Mouse (Mus musculus): ENCODE results near the gene Inafm2. TPM values are rescaled to one million over a fixed set of nuclear protein-coding genes. Genes with fewer than 3 reads are reported as not detected.

Inafm2 gene
- 23.7 and 25.3 TPM in 2 replicates for polyA plus RNA-seq (2015; fragmentation: Nextera tagmentation; extraction: Ambion mirVana)

DNA sequence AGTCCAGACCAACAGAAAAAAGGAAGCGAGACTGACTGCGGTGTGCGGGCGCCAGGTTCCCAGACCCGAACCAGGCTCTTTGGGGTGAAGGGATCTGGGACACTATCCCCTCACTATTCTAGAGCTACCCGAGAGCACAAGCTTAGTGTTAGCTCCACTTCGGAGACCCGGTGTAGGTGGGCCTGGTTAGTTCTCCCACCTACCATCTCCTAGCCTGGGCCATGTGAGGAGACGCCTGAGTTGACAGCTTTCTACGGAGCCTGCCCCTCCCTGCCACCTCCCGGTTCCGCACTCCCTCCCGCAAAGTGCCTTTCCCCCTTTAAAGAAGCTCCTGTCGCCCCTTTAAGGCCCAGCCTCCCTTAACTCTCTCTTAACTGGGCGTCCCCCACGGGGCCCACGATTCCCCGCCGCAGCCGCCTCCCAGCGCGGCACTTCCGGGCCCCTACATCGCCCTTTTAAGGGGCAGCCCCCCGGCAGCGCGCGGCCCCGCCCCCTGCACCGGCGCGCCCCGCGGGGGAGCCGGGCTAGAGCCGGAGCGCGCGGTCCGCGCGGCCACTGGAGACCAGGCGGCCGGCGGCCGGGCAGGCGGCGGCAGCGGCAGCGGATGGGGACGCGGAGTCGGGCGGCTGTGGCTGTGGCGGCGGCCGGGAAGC, at the start of gene Inafm2:
TSS of gene Inafm2 (plus strand) at position 527 of the 653 bp plus-strand sequence.
- Histone ChIP-seq H3K27me3 (peaks cover 29% of the 10 kb centered on the region), H3K27ac (replicated peaks) (peak within 1 kb of the TSS; percentile 81), H3K4me3 (peak within 1 kb of the TSS; percentile 93), H3K9me3 (no peaks in the 10 kb centered on the region), H3K4me2 (peak within 1 kb of the TSS; percentile 93), H3K36me3 (no peaks in the 10 kb centered on the region), H3K4me1 (replicated peaks) (peaks cover 53% of the 10 kb centered on the region), H3K9ac (peak within 1 kb of the TSS; percentile 97)
- peak; percentile 94 for ATAC-seq (ENCODE audit: low read depth)
- WGBS = 0% methylated on average over 41 of the region's 57 CpGs

DNA sequence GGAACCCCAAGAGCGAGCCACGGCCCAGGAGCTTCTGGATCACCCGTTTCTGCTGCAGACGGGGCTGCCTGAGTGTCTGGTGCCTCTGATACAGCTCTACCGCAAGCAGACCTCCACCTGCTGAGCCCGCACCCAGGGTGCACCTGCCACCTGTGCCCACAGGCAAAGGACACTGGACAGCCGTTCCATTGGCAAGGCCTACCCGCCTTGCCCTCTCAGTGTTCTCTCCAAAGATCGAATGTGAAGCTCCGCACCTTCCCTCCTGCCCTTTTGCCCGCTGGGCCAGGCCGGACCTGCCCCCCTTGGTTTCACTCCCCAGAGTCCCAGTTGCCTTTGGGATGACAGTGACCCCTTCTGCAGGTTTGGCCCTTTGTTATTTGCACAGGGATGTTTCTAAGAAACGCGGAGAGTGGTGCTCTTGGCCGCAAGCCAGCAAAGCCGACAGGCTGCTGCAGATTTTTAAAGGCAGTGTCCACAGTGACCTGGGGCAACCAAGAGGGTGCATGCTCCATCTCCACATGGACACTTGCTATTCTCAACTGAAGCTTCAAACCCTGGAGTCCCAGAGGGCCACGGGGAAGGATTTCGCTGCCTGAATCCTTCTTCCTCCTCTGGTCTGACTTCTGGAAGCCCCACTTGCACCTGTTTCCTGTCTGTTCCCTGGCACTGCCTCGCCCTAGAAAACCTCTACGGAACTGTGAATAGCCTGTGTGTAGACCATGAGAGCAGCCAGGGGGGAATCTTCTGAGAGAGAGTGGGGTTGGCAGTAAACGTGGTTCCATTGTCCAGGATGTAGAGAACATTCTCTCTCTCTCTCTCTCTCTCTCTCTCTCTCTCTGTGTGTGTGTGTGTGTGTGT, 48.9 kb upstream of the Inafm2 start:
- no peaks in the 10 kb centered on the region for H3K9me3 ChIP-seq
- H3K27me3 ChIP-seq = peaks cover 86% of the 10 kb centered on the region
- no peak overlapping the region for H3K4me3 ChIP-seq
- no peak overlapping the region for H3K27ac ChIP-seq (replicated peaks)
- peaks cover 26% of the 10 kb centered on the region for H3K4me1 ChIP-seq (replicated peaks)
- no peak for ATAC-seq (ENCODE audit: low read depth)
- H3K9ac ChIP-seq = no peak overlapping the region
- H3K4me2 ChIP-seq = no peak overlapping the region
- H3K36me3 ChIP-seq = no peaks in the 10 kb centered on the region
- WGBS = 53% methylated on average over 21 of the region's 21 CpGs

GRCm38 (mm10) chr2:118697311-118697877, 48.2 kb upstream of the Inafm2 start:
- WGBS = 50% methylated on average over 5 of the region's 5 CpGs
- peaks cover 88% of the 10 kb centered on the region for H3K27me3 ChIP-seq
- H3K4me1 ChIP-seq (replicated peaks) = peaks cover 29% of the 10 kb centered on the region
- no peak overlapping the region for H3K27ac ChIP-seq (replicated peaks)
- H3K36me3 ChIP-seq = no peaks in the 10 kb centered on the region
- ATAC-seq (ENCODE audit: low read depth) = no peak
- no peak overlapping the region for H3K4me3 ChIP-seq
- no peak overlapping the region for H3K9ac ChIP-seq
- no peaks in the 10 kb centered on the region for H3K9me3 ChIP-seq
- H3K4me2 ChIP-seq = no peak overlapping the region

DNA sequence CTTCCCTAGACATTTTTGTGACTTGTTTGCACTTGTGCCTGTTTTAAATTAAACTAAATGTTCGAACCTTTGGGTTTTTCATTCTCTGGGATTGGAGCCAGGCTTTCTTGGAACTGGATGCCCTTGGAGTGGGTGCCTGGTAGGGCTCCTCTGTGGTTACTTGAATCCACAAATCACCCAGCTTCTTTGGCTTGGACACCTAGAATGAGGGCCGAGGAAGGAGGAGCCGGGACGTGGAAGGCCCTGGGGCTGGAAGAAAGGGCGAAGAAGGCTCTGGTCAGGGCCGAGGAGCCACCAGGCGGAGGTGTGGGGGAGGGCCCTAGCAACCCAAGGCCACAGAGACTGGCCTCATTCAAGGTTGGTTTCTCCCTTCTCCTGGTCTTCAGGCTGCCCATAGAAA, 47.6 kb upstream of the Inafm2 start:
- H3K27ac ChIP-seq (replicated peaks) = no peak overlapping the region
- no peak for ATAC-seq (ENCODE audit: low read depth)
- H3K4me2 ChIP-seq = no peak overlapping the region
- no peak overlapping the region for H3K4me3 ChIP-seq
- H3K9me3 ChIP-seq = no peaks in the 10 kb centered on the region
- no peak overlapping the region for H3K9ac ChIP-seq
- peaks cover 34% of the 10 kb centered on the region for H3K4me1 ChIP-seq (replicated peaks)
- no peaks in the 10 kb centered on the region for H3K36me3 ChIP-seq
- WGBS = 29% methylated on average over 7 of the region's 7 CpGs
- peaks cover 94% of the 10 kb centered on the region for H3K27me3 ChIP-seq

DNA sequence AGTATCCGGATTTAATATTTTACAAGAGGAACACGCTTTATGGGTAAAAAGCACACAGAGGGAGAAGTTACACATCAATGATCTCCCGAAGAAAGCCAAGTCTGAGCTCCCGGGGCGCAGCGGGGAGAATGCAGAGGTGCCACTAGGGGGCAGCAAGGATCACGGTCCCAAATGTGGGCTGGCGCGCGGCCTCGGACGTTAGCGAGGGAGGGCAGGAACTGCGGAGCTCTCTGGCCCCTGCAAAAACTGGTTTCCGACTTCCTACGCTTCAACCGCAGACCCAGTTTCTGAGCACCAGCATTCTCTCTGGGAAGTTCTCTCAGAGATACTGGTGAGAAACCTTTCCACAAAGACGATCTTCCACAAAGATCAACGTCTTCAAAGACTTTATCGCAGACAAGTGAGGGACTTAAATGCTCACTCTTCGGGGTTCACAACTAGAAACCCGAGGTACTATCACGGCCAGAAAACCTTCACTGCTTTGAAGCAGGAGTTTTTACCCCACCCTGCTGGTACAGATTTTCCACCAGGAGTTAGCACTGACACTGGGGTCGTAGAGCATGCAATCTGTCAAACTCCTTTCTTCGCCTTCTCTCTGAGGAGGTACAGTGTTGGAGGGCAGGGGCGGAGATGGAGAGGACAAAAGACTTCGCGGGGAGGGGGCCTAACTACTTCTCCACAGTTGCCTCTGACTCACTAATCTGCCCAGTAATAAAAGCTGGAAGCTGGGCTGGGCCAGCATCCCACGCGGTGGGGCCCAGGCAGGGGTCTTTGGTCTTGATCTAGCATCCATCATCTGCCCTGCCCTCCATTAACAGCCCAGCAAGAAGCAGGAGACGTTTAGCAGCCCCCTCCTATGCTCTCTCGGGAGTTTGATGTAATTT, 45.1 kb upstream of the Inafm2 start:
- Histone ChIP-seq H3K4me2 (peak overlapping the region; percentile 42), H3K27ac (replicated peaks) (no peak overlapping the region), H3K9ac (peak overlapping the region; percentile 46), H3K36me3 (no peaks in the 10 kb centered on the region), H3K4me1 (replicated peaks) (peaks cover 51% of the 10 kb centered on the region), H3K27me3 (peaks cover 95% of the 10 kb centered on the region), H3K4me3 (peak overlapping the region; percentile 11), H3K9me3 (no peaks in the 10 kb centered on the region)
- WGBS = under 1% methylated on average over 32 of the region's 32 CpGs
- ATAC-seq (ENCODE audit: low read depth) = no peak

GRCm38 (mm10) chr2:118701161-118701560, 44.4 kb upstream of the Inafm2 start:
- no peak overlapping the region for H3K27ac ChIP-seq (replicated peaks)
- H3K9me3 ChIP-seq = no peaks in the 10 kb centered on the region
- H3K27me3 ChIP-seq = peaks cover 95% of the 10 kb centered on the region
- no peaks in the 10 kb centered on the region for H3K36me3 ChIP-seq
- peaks cover 49% of the 10 kb centered on the region for H3K4me1 ChIP-seq (replicated peaks)
- WGBS = 2% methylated on average over 5 of the region's 5 CpGs
- ATAC-seq (ENCODE audit: low read depth) = no peak
- H3K4me3 ChIP-seq = 0 out of 2 replicates have a peak overlapping the region, but pooled peaks have one; percentile 11
- peak overlapping the region; percentile 46; the same call in 1 of the 2 replicates for H3K9ac ChIP-seq
- 0 out of 2 replicates have a peak overlapping the region, but pooled peaks have one; percentile 42 for H3K4me2 ChIP-seq

GRCm38 (mm10) chr2:118701971-118702882, 43.3 kb upstream of the Inafm2 start:
- Histone ChIP-seq H3K27ac (replicated peaks) (no peak overlapping the region), H3K4me2 (peak overlapping the region; percentile 66), H3K9me3 (no peaks in the 10 kb centered on the region), H3K4me1 (replicated peaks) (peaks cover 45% of the 10 kb centered on the region), H3K27me3 (peaks cover 95% of the 10 kb centered on the region), H3K4me3 (peak overlapping the region; percentile 38), H3K9ac (peak overlapping the region; percentile 58; the same call in 1 of the 2 replicates), H3K36me3 (no peaks in the 10 kb centered on the region)
- no peak for ATAC-seq (ENCODE audit: low read depth)
- 2% methylated on average over 51 of the region's 51 CpGs for WGBS

GRCm38 (mm10) chr2:118702883-118703761, 42.4 kb upstream of the Inafm2 start:
- peaks cover 45% of the 10 kb centered on the region for H3K4me1 ChIP-seq (replicated peaks)
- peak overlapping the region; percentile 58 for H3K9ac ChIP-seq
- WGBS = under 1% methylated on average over 93 of the region's 93 CpGs
- no peak overlapping the region for H3K27ac ChIP-seq (replicated peaks)
- H3K4me2 ChIP-seq = peak overlapping the region; percentile 66
- peak overlapping the region; percentile 38 for H3K4me3 ChIP-seq
- H3K36me3 ChIP-seq = no peaks in the 10 kb centered on the region
- no peaks in the 10 kb centered on the region for H3K9me3 ChIP-seq
- peaks cover 95% of the 10 kb centered on the region for H3K27me3 ChIP-seq
- peak; percentile 24; the same call in 1 of the 2 replicates for ATAC-seq (ENCODE audit: low read depth)

DNA sequence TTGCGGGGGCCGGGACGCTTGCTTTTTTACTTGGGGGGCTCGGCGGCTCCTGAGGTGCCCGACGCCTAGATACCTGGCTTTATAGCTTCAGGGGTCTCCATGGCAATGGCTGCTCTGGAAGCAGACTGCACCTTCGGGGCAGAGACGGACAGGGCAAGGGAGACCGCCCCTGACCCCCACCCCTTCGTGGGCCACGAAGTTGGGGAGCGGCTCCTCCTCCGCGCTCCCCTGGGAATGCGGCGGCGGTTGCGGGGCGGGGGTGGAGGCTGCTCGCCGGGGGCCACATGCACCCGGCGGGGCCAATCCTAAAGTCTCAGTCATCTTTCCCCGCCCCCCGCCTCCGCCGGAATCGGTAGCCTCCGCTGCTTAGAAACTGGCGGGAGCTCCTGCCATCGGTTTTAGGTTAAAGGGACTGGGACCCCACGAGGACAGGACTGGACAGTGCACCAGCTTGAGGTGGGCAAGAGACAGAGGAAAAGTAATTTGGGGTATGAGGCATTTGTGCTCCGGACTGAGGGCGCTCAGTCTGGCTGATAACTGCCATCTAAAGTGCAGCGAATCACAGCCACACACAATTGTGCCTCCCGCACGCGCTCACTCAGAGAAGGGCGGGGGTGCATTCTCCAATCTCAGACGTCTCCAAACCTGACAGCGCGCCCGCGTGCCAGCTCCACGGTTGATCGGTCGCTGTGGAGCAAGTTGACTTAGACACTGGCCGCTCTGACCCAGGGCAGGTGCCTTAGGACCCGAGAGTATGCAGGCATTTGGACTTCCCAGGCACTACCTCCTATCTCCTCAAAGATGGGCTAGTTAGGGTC, 41.4 kb upstream of the Inafm2 start, which contains the start of gene Ankrd63:
TSS of gene Ankrd63 (minus strand) at position 51 of the 818 bp plus-strand sequence.
- H3K4me3 ChIP-seq = peak within 1 kb of the TSS; percentile 38
- H3K9ac ChIP-seq = peak within 1 kb of the TSS; percentile 58
- ATAC-seq (ENCODE audit: low read depth) = no peak
- no peak within 1 kb of the TSS for H3K27ac ChIP-seq (replicated peaks)
- H3K4me1 ChIP-seq (replicated peaks) = peaks cover 45% of the 10 kb centered on the region
- no peaks in the 10 kb centered on the region for H3K9me3 ChIP-seq
- H3K27me3 ChIP-seq = peaks cover 100% of the 10 kb centered on the region
- WGBS = under 1% methylated on average over 50 of the region's 50 CpGs
- peak within 1 kb of the TSS; percentile 66 for H3K4me2 ChIP-seq
- no peaks in the 10 kb centered on the region for H3K36me3 ChIP-seq

Measured in neural tube, embryonic 13.5 days (tissue).